In the genomic region with DNA sequence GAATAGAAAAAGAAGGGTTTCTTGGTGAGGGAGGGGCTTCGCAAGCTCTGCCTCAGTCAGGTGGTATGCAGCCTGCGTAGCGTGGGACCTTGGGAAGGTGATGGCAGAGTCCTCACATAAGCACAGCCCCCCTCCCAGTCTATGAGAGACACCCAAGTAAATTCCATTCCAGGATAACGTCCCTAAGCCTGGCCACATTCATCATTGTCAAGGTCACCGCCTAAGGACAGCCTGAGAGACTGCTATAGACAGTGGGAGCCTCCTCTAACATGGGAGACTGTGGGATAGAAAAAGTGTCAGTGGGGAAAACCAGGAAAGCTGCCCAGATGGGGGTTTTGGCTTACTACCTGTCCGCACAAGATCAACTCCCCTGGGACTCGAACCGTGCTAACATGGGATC, we compare ENCODE assay signal across 25 mouse cellular contexts.
DNase-seq lines count a peak whose midpoint lies in the region; ATAC-seq lines count a peak whose summit lies in the region.
"Had no signal": no experiment of that assay in that cellular context is flagged by ENCODE, and none has a peak within 500 bp of the region (broad histone marks: within the 10 kb centered on the region; RNA-seq: fewer than 3 reads in every experiment).

No protein-coding gene starts in this region.

- H3K27me3 ChIP-seq in heart, embryonic 15.5 days: no peaks in the 10 kb centered on the region
- H3K27me3 ChIP-seq: CH12.LX; forebrain, embryonic 13.5 days had no signal

- no peak overlapping the region for H3K9ac ChIP-seq in heart, embryonic 15.5 days
- H3K9ac ChIP-seq: forebrain, embryonic 13.5 days had no signal

- no peak overlapping the region for H3K4me2 ChIP-seq in heart, embryonic 15.5 days
- H3K4me2 ChIP-seq: forebrain, embryonic 13.5 days had no signal

- no peak overlapping the region for H3K4me3 ChIP-seq in heart, embryonic 15.5 days
- H3K4me3 ChIP-seq: forebrain, embryonic 10.5 days; forebrain, embryonic 13.5 days; heart, embryonic 10.5 days had no signal

- no peaks in the 10 kb centered on the region for H3K9me3 ChIP-seq in heart, embryonic 15.5 days (replicated peaks)
- H3K9me3 ChIP-seq: forebrain, embryonic 10.5 days; forebrain, embryonic 13.5 days; G1E; heart, embryonic 10.5 days had no signal

- ATAC-seq in heart, embryonic 15.5 days (replicated peaks; ENCODE audit: insufficient number of reproducible peaks, insufficient read depth, low FRiP score, low read depth): 0 out of 2 replicates have a peak, but pooled peaks have one; percentile 31
- ATAC-seq: forebrain, embryonic 13.5 days; forebrain, embryonic 16.5 days; hindbrain, postnatal 0 days; intestine, postnatal 0 days; Patski had no signal

- no peak overlapping the region for H3K27ac ChIP-seq in heart, embryonic 15.5 days
- H3K27ac ChIP-seq: forebrain, embryonic 10.5 days; forebrain, embryonic 13.5 days; heart, embryonic 10.5 days; hindbrain, postnatal 0 days had no signal

- H3K36me3 ChIP-seq in heart, embryonic 15.5 days: no peaks in the 10 kb centered on the region
- H3K36me3 ChIP-seq: forebrain, embryonic 10.5 days; G1E; heart, embryonic 10.5 days had no signal

- DNase-seq in adrenal gland, adult 2 months: peak; percentile 50
- DNase-seq in adrenal gland, postnatal 4 days (ENCODE audit: low spot score in 2 of 2): no peak
- no peak for DNase-seq in heart, adult 8-10 months (ENCODE audit: low spot score)
- peak; percentile 42 for DNase-seq in adrenal gland, postnatal 10 days
- peak; percentile 24 to 51 for DNase-seq in adrenal gland, postnatal 36 days
- DNase-seq in gastrocnemius, postnatal 14 days: no peak
- DNase-seq: B cell, adult 2 months; cerebellum, adult 18-20 months; cerebellum, adult 9-10 months; cerebellum, postnatal 14 days; gastrocnemius, postnatal 10 days; heart, adult 18-20 months; heart, postnatal 10 days; heart, postnatal 36 days; kidney, adult 2 months had no signal

- 0 out of 2 replicates have a peak, but pooled peaks cover 4% of the 10 kb centered on the region for H3K4me1 ChIP-seq in heart, embryonic 15.5 days (replicated peaks)
- H3K4me1 ChIP-seq: forebrain, embryonic 10.5 days; forebrain, embryonic 13.5 days had no signal

- intact Hi-C loops in gastrocnemius, postnatal 14 days (cut with DNase I; ENCODE audit: low total_unique reads): no loop called here

- WGBS in heart, embryonic 15.5 days: 53% methylated on average over 8 of the region's 8 CpGs

Comparison
In these comparisons a context has a peak if more than half of its experiments do, and no peak if none do; other contexts are left out.
1. DNase-seq: peak in adrenal gland, adult 2 months (single experiment), adrenal gland, postnatal 10 days (single experiment) and adrenal gland, postnatal 36 days (2 of 2); none in adrenal gland, postnatal 4 days (0 of 2), heart, adult 8-10 months (single experiment) and gastrocnemius, postnatal 14 days (single experiment).